Mouse (Mus musculus): ENCODE measurements at regions not wholly inside any gene's neighbourhood (a gene's known extent, or its start where the extent isn't known, plus 50 kb on each side); places are given as distances from the start of the nearest gene placed in this dataset.

DNA sequence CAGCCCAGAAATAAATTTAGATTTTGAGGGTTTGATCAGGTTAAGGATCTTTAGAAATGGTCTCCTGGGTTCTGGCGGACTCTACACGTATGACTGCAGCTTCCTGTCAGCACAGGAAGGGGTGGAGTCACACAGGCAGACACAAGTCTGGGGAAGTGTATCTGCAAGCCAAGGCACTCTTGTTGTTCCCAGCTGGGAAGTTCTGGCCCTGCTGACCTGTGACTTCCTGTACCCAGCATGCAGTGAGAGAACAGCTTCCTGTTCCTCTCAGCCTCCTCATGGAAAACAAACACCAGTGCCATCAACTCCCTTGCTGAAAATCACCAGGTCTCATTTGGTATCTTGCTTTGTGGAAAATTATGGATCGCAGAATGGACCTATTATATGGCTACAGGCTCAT is 140.9 kb downstream of the Ets2 start:
- no peak for DNase-seq (ENCODE audit: low spot score in 2 of 2)

DNA sequence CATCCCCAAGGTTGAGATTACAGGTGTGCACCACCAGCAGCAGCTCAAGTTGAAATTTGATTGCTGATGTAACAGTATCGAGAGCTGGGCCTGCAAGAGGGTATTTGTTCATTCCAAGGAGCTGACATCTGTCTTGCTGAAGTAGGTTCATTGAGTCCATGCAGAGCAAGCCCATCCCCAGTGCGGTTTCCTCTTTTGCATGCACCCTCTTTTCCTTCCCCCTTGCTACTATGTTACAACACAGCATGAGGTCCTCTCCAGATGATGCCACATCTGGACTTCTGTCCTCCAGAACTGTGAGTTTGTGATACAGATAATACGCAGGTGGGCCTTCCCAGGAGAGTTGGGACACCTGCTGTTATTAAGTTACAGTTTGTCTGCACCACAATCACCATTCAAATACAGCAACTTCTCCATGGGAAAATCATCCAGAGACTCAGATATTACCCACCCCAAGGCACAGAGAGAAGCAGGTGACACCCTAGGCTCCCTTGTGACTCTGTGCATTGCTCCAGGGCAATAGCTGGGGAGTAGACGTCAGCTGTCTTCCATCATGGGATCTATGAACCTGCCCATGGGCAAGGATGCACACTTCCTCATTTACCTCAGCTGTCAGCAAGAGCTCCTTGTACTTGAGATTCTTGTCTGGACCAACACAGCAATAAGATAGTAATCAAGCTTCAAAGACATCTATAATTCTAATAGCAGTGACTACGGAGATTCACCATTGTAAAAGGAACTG is 137.8 kb downstream of the Ets2 start:
- no peak for DNase-seq (ENCODE audit: low spot score in 2 of 2)

GRCm38 (mm10) chr16:95838886-95839430 is 137.1 kb downstream of the Ets2 start:
- no peak for DNase-seq (ENCODE audit: low spot score in 2 of 2)

- DNase-seq (ENCODE audit: low spot score in 2 of 2): no peak
These were observed 136.6 kb downstream of the Ets2 start for GRCm38 (mm10) chr16:95838478-95838846.

DNA sequence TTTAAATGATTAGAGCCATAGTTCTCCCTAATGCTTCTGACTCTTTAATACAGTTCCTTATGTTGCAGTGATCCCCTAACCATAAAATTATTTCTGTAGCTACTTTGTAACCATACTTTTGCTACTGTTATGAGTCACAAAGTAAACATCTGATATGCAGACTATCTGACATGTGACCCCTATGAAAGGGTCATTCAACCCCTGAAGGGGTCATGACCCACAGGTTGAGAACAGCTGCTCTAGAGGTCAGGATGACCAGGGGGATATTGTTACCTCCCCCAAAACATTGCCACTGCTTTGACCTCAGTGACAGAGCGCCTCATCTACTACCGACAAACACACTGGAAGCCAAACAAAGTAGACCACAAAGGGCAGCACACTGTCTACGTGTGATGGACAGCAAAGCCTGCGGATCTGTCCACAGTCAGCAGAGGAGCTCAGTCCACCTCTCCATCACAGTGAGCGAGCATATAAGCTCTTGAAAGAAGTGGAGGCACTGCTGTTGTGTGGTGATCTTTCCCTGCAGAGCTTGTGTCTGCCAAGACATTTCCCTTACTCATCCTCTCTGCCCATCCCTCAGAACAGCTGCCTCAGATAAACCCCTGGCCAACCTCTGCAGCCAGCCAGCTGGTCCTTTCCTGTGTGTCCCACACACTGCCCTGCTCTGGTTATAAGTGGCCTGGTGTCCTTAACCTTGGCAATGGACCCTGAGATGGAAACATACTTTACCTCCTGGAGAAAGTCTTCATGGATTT is 136.0 kb downstream of the Ets2 start:
- no peak for DNase-seq (ENCODE audit: low spot score in 2 of 2)

DNA sequence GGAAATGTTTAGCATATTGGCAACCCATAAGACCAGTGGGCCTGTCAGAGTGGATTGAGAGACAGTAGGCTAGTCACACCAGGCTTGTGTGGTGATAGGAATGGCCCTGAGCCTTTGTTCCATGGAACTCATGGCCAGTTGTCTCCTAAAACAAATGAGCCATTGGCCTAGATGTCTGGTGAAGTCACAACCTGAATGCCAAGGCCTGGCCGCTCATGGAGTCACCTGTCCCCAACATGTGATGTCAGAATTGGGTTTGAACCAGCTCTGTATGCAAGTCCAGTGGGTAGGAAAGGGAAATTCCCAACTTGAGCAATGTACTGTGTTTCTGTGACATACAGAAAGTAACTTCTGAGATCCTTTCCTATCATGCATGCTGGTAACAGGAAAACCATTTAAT is 134.1 kb downstream of the Ets2 start:
- DNase-seq (ENCODE audit: low spot score in 2 of 2): no peak

DNA sequence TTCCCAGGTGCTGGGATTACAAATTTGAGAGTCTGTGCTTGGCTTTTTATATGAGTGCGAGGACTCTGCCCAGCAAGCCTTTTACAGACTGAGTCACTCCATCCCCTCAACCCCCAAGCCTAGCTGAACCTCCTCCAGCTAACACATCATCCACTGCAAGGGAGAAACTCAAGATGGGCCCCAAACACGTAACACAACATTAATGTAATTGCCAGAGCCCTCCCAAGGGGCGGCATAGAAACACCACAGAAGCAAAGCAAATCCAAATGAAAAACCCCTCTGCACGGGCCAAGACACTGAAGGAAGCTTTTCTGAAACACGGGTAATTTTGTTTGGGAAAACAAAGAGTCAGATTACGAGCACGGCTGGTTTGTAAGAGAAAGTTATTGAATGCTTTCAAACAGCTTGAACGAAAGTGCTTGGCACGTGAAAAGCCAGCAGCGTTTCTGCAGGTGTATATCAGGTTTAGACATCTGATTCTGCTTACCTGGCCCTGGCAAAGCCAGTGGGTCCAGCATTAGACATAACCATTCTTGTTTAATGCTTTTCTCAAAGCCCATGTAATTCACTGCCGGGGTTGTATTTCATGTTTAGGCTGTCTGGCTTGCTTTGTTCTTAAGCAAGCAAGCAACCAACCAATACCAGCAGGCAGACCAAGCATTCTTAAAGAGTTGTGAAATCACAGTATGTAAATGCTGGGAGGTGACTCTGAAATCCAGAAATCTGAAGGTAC is 132.8 kb downstream of the Ets2 start:
- DNase-seq (ENCODE audit: low spot score in 2 of 2): no peak

- peak; percentile 18 to 31 for DNase-seq (ENCODE audit: low spot score in 2 of 2)
These were observed 131.6 kb downstream of the Ets2 start for GRCm38 (mm10) chr16:95833455-95833854.

- no peak for DNase-seq (ENCODE audit: low spot score in 2 of 2)
These were observed 130.5 kb downstream of the Ets2 start for GRCm38 (mm10) chr16:95832346-95832739.

GRCm38 (mm10) chr16:95831566-95832345 is 129.9 kb downstream of the Ets2 start:
- DNase-seq (ENCODE audit: low spot score in 2 of 2): no peak

GRCm38 (mm10) chr16:95827402-95827737 is 125.5 kb downstream of the Ets2 start:
- DNase-seq (ENCODE audit: low spot score in 2 of 2): peak; percentile 75 to 77

- DNase-seq (ENCODE audit: low spot score in 2 of 2): no peak
These were observed 125.0 kb downstream of the Ets2 start for GRCm38 (mm10) chr16:95826681-95827401.

DNA sequence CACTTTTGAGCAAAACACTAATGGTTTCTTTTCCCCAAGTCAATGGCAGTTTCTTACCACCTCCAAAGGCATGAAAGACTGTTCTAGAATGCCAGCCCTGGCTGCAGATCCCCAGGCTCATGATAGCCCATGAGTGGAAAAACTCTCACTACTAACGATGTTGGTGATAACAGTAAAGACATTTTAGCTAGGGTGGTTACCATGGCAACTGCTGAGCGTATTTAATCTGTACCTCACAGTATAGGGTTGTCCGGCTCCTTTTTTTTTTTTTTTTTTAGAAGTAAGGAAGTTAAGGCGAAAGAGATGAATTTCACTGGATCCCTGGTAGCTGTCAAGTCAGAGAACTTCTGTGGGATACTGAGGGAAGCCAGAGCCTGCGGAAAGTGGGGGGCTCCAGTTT is 123.8 kb downstream of the Ets2 start:
- DNase-seq (ENCODE audit: low spot score in 2 of 2): no peak

GRCm38 (mm10) chr16:95824720-95825534 is 123.1 kb downstream of the Ets2 start:
- DNase-seq (ENCODE audit: low spot score in 2 of 2): peak; percentile 22 to 53

DNA sequence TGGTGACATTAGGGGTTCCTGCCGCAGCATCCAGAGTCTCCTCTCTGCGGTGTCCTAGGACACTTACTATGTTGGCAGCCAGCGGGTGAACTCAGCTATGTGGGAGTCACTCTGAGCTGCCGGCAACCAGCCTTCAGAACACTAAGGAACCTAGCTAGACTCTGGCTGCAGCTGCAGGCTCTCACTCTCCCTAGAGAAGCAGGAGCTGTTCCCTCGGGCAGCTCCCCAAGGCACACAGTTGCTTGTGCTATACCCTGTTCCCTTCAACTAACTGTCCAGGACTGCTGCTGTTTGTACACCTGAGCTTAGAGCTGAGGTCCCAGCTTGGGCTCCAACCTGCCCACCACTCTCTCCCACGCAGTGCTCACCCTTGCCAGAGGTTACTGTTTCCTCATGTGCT is 121.9 kb downstream of the Ets2 start:
- DNase-seq (ENCODE audit: low spot score in 2 of 2): no peak

DNA sequence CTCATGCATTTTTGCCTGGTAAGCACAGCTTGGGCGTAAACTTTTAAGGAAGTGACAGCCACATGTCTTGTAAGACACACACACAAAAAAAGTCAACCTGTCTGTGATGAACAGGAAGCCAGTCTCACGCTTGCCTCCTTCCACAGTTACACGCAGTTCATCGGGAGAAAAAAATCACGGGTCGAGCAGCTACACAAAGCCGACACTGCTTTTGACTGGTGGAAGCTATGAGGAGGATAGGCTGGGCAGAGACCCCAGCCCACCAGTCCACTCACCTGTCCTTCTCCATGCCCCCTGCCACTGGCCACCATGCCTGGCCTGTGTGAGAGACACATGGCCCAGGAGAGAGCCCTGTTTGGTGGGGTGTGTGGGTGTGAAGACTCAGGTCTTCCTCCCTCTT is 119.2 kb downstream of the Ets2 start:
- no peak for DNase-seq (ENCODE audit: low spot score in 2 of 2)

DNA sequence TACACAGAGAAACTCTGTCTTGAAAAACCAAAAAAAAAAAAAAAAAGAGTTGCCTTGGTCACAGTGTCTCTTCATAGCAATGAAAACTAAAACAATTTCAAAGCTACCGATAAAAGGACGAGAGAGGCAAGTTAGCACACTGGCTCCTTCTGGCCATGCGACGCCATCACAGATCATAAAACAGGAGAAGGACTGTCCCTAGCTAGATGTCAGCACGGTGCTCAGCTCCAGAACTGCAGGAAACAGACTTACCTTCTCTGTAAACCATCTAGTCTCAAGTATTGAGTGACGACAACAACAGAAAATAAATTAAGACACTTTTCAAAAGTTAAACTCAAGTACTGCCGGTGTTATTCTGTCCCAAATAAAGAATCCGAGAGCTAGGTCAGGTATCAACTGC is 118.7 kb downstream of the Ets2 start:
- DNase-seq (ENCODE audit: low spot score in 2 of 2): no peak

DNA sequence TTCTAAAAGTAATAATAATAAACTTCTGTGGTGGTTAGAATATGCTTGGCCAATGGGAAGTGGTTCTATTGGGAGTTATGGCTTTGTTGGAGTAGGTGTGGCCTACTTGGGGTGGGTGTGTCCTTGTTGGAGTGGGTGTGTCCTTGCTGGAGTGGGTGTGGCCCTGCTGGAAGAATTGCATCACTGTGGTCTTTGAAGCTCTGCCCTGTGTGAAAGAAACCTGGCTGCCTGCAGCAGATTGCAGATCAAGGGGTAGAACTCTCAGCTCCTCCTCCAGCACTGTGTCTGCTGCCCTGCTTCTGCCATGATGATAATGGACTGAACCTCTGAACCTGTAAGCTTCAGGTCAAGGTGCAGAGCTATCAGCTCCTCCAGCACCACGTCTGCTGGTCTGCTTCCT is 118.1 kb downstream of the Ets2 start:
- no peak for DNase-seq (ENCODE audit: low spot score in 2 of 2)

- DNase-seq (ENCODE audit: low spot score in 2 of 2): peak in 1 of 2 experiments; percentile 13
These were observed 114.1 kb downstream of the Ets2 start for GRCm38 (mm10) chr16:95815966-95816365.

DNA sequence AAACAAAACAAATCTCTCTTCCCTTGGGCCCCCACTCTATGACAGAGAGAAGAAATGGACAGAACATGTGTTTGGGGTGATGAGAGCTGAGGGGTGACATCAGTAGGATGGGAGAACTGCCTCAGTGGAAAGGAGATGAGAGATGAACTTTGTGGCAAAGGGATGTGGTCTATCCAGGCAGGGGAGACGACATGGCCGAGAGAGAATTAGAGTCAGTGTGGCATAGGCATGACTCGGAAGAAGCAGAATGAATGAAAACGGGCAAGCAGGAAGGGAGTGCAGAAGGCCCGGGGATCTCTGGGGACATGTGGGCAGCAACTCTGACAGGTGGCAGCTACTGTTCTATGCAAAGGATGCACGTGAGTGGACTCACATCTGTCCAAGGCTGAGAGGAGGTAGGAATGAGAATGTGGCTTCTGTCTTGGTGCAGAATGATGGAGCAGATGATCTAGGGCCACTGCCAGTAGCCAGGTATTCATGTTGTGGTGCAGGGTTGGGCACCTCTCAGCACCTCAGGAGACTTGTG is 113.4 kb downstream of the Ets2 start:
- DNase-seq (ENCODE audit: low spot score in 2 of 2): peak; percentile 38 to 44

All from spleen, postnatal 36 days (tissue).